Mouse (Mus musculus) thymus, adult 2 months (tissue): ENCODE measurements around the gene Susd1.

Experiments used
- CTCF ChIP-seq: fragments of 200-500 bp; IDR thresholded peaks from 2 replicates; pipeline ENCODE4 v1.5.1; 2012; ENCODE audit warnings: mild to moderate bottlenecking, control low read depth, low read length, moderate library complexity, borderline replicate concordance; ENCODE audit not compliant: control insufficient read depth, poor library complexity, insufficient read depth; ENCODE audit errors: extremely low read depth
- POLR2A ChIP-seq: fragments of 200-500 bp; IDR thresholded peaks from 2 replicates; pipeline ENCODE4 v1.6.1; 2012; ENCODE audit warnings: mild to moderate bottlenecking, low read length, control low read depth, moderate library complexity; ENCODE audit not compliant: control insufficient read depth, poor library complexity, insufficient read depth; ENCODE audit errors: extremely low read depth

DNA sequence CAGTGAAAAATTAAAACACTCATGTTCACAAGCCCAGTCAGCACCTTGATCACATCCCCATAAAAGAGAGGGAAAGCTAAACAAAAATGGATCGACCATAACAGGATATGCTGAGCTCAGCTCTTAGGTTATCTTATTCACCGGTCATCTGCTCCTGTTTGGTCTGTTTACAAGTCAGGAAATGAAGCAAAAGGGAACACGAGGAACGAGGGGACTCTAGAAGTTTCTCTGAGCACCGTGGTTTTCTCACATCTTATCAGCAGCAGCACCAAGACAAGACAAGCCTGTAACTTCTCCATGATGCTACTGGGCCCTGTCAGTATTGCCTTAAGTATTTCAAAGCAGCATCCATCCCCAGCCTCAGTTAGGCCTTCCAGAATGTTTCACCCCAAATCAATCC, 157.6 kb downstream of the Susd1 start:
- TF ChIP-seq CTCF (no peak), POLR2A (no peak)
